Mouse (Mus musculus) heart, embryonic 15.5 days (tissue): Measurements from ENCODE around the gene Igfbp5. TPM values are rescaled to one million over a fixed set of nuclear protein-coding genes. Genes with fewer than 3 reads are reported as not detected.

Experiments
- ATAC-seq: fragments of 200-750 bp; cut with Nextera tagmentation; replicated peaks from 2 replicates; pipeline ENCODE4 v1.8.0; 2017; ENCODE audit warnings: low read depth, moderate TSS enrichment; ENCODE audit not compliant: insufficient number of reproducible peaks, insufficient read depth, low FRiP score
- H3K27ac ChIP-seq: fragments of 300-500 bp; sonication (generic); 2 replicates; pipeline ENCODE4 v1.5.1; 2015; ENCODE audit warnings: mild to moderate bottlenecking, inconsistent platforms
- H3K27me3 ChIP-seq: fragments of 300-500 bp; sonication (generic); 2 replicates; pipeline ENCODE4 v1.6.1; 2015; ENCODE audit warnings: inconsistent platforms
- H3K36me3 ChIP-seq: fragments of 300-500 bp; sonication (generic); 2 replicates; pipeline ENCODE4 v1.6.1; 2015; ENCODE audit warnings: mild to moderate bottlenecking, inconsistent platforms
- H3K4me1 ChIP-seq: fragments of 300-500 bp; sonication (generic); replicated peaks from 2 replicates; pipeline ENCODE4 v1.6.1; 2015; ENCODE audit warnings: inconsistent platforms
- H3K4me2 ChIP-seq: fragments of 300-500 bp; sonication (generic); 2 replicates; pipeline ENCODE4 v1.6.1; 2015; ENCODE audit warnings: inconsistent platforms, mild to moderate bottlenecking, moderate library complexity
- H3K4me3 ChIP-seq: fragments of 300-500 bp; sonication (generic); 2 replicates; pipeline ENCODE4 v1.5.1; 2015; ENCODE audit warnings: mild to moderate bottlenecking, inconsistent platforms
- H3K9ac ChIP-seq: fragments of 300-500 bp; sonication (generic); 2 replicates; pipeline ENCODE4 v1.6.1; 2015; ENCODE audit warnings: mild to moderate bottlenecking, inconsistent platforms
- H3K9me3 ChIP-seq: fragments of 300-500 bp; sonication (generic); replicated peaks from 2 replicates; pipeline ENCODE4 v1.6.1; 2016; ENCODE audit warnings: inconsistent platforms
- WGBS: fragments of 180-500 bp; shearing (Covaris S2); methylation state at CpG from one replicate; pipeline ENCODE4 v1.1.7; 2015; ENCODE audit warnings: mixed read lengths; 5-methylcytosine and 5-hydroxymethylcytosine counted together
- polyA plus RNA-seq: library from polyadenylated mRNA; unstranded; fragments of >200 nt; fragmentation: Nextera tagmentation; extraction: Ambion mirVana; gene quantifications from 2 replicates; pipeline ENCODE4 v1.2.1, GENCODE M21; 2015

The Igfbp5 gene
- polyA plus RNA-seq = 79.0 and 101 TPM in 2 replicates

GRCm38 (mm10) chr1:72874287-72875211 lies at the start of gene Igfbp5:
Igfbp5 (minus strand) TSS chr1:72874884.
- H3K4me2 ChIP-seq = peak within 1 kb of the TSS; percentile 95
- no peaks in the 10 kb centered on the region for H3K9me3 ChIP-seq
- peaks cover 67% of the 10 kb centered on the region for H3K4me1 ChIP-seq
- peak; percentile 58 for ATAC-seq
- peak within 1 kb of the TSS; percentile 74 for H3K9ac ChIP-seq
- H3K4me3 ChIP-seq = peak within 1 kb of the TSS; percentile 75
- H3K27me3 ChIP-seq = 0 out of 2 replicates have a peak, but pooled peaks cover 5% of the 10 kb centered on the region
- no peaks in the 10 kb centered on the region for H3K36me3 ChIP-seq
- WGBS = under 1% methylated on average over 38 of the region's 38 CpGs
- H3K27ac ChIP-seq = peak within 1 kb of the TSS; percentile 88

GRCm38 (mm10) chr1:72914815-72915214 lies 40.1 kb upstream of the Igfbp5 start:
- WGBS = 37% methylated on average over 6 of the region's 6 CpGs
- Histone ChIP-seq H3K9ac (no peak overlapping the region), H3K4me3 (no peak overlapping the region), H3K27me3 (no peaks in the 10 kb centered on the region), H3K9me3 (no peaks in the 10 kb centered on the region), H3K36me3 (no peaks in the 10 kb centered on the region), H3K4me2 (no peak overlapping the region), H3K27ac (no peak overlapping the region), H3K4me1 (peaks cover 4% of the 10 kb centered on the region; the same call in 1 of the 2 replicates)
- ATAC-seq = peak; percentile 50; the same call in 1 of the 2 replicates

GRCm38 (mm10) chr1:72913073-72913472 lies 38.4 kb upstream of the Igfbp5 start:
- Histone ChIP-seq H3K36me3 (no peaks in the 10 kb centered on the region), H3K9me3 (no peaks in the 10 kb centered on the region), H3K9ac (no peak overlapping the region), H3K27me3 (no peaks in the 10 kb centered on the region), H3K4me3 (no peak overlapping the region), H3K27ac (no peak overlapping the region), H3K4me2 (no peak overlapping the region), H3K4me1 (peaks cover 9% of the 10 kb centered on the region; the same call in 1 of the 2 replicates)
- WGBS = 78% methylated on average over 5 of the region's 5 CpGs
- no peak for ATAC-seq

- Histone ChIP-seq H3K36me3 (no peaks in the 10 kb centered on the region), H3K4me2 (no peak overlapping the region), H3K9ac (no peak overlapping the region), H3K27me3 (no peaks in the 10 kb centered on the region), H3K9me3 (no peaks in the 10 kb centered on the region), H3K27ac (no peak overlapping the region), H3K4me1 (no peaks in the 10 kb centered on the region), H3K4me3 (no peak overlapping the region)
- WGBS = 68% methylated on average over 2 of the region's 2 CpGs
- no peak for ATAC-seq
Observed at GRCm38 (mm10) chr1:72895821-72896220, 21.1 kb upstream of the Igfbp5 start.

GRCm38 (mm10) chr1:72887910-72888309 lies 13.2 kb upstream of the Igfbp5 start:
- no peaks in the 10 kb centered on the region for H3K4me1 ChIP-seq

GRCm38 (mm10) chr1:72885819-72886169 lies 11.1 kb upstream of the Igfbp5 start:
- Histone ChIP-seq H3K9ac (no peak overlapping the region), H3K4me3 (no peak overlapping the region), H3K27me3 (no peaks in the 10 kb centered on the region), H3K4me2 (no peak overlapping the region), H3K27ac (no peak overlapping the region), H3K36me3 (no peaks in the 10 kb centered on the region), H3K4me1 (no peaks in the 10 kb centered on the region), H3K9me3 (no peaks in the 10 kb centered on the region)
- no peak for ATAC-seq
- 76% methylated on average over 7 of the region's 7 CpGs for WGBS

More at GRCm38 (mm10) chr1:72887910-72888309, 13.2 kb upstream of the Igfbp5 start:
- 19% methylated on average over 1 of the region's 1 CpGs for WGBS
- no peak overlapping the region for H3K4me2 ChIP-seq
- no peaks in the 10 kb centered on the region for H3K27me3 ChIP-seq
- H3K9me3 ChIP-seq = no peaks in the 10 kb centered on the region
- no peak overlapping the region for H3K4me3 ChIP-seq
- H3K9ac ChIP-seq = no peak overlapping the region
- no peaks in the 10 kb centered on the region for H3K36me3 ChIP-seq
- ATAC-seq = 0 out of 2 replicates have a peak, but pooled peaks have one; percentile 31
- H3K27ac ChIP-seq = no peak overlapping the region

GRCm38 (mm10) chr1:72885111-72885818 lies 10.6 kb upstream of the Igfbp5 start:
- no peaks in the 10 kb centered on the region for H3K36me3 ChIP-seq
- H3K27ac ChIP-seq = no peak overlapping the region
- H3K9ac ChIP-seq = no peak overlapping the region
- no peak for ATAC-seq
- H3K4me1 ChIP-seq = no peaks in the 10 kb centered on the region
- 81% methylated on average over 11 of the region's 11 CpGs for WGBS
- no peak overlapping the region for H3K4me3 ChIP-seq
- H3K4me2 ChIP-seq = no peak overlapping the region
- H3K27me3 ChIP-seq = no peaks in the 10 kb centered on the region
- no peaks in the 10 kb centered on the region for H3K9me3 ChIP-seq

- WGBS = 65% methylated on average over 4 of the region's 4 CpGs
- Histone ChIP-seq H3K4me1 (peaks cover 27% of the 10 kb centered on the region), H3K9me3 (no peaks in the 10 kb centered on the region), H3K36me3 (no peaks in the 10 kb centered on the region), H3K9ac (no peak overlapping the region), H3K27me3 (0 out of 2 replicates have a peak, but pooled peaks cover 5% of the 10 kb centered on the region), H3K4me2 (no peak overlapping the region), H3K27ac (no peak overlapping the region), H3K4me3 (no peak overlapping the region)
- no peak for ATAC-seq
Observed at GRCm38 (mm10) chr1:72879319-72879634, 4.6 kb upstream of the Igfbp5 start.

GRCm38 (mm10) chr1:72878473-72879318 lies 4.0 kb upstream of the Igfbp5 start:
- ATAC-seq = no peak
- 58% methylated on average over 25 of the region's 25 CpGs for WGBS
- H3K27ac ChIP-seq = no peak overlapping the region

GRCm38 (mm10) chr1:72877892-72878291 lies 3.2 kb upstream of the Igfbp5 start:
- Histone ChIP-seq H3K36me3 (no peaks in the 10 kb centered on the region), H3K4me3 (peak overlapping the region; percentile 27), H3K27ac (no peak overlapping the region), H3K4me1 (peaks cover 38% of the 10 kb centered on the region), H3K4me2 (peak overlapping the region; percentile 54), H3K9ac (no peak overlapping the region), H3K9me3 (no peaks in the 10 kb centered on the region), H3K27me3 (0 out of 2 replicates have a peak, but pooled peaks cover 5% of the 10 kb centered on the region)
- peak; percentile 47; the same call in 1 of the 2 replicates for ATAC-seq
- 2% methylated on average over 3 of the region's 3 CpGs for WGBS

More at GRCm38 (mm10) chr1:72878473-72879318, 4.0 kb upstream of the Igfbp5 start:
- Histone ChIP-seq H3K4me3 (no peak overlapping the region), H3K36me3 (no peaks in the 10 kb centered on the region), H3K9me3 (no peaks in the 10 kb centered on the region), H3K9ac (no peak overlapping the region), H3K4me1 (peaks cover 32% of the 10 kb centered on the region), H3K27me3 (0 out of 2 replicates have a peak, but pooled peaks cover 5% of the 10 kb centered on the region), H3K4me2 (peak overlapping the region; percentile 54)
